Mouse (Mus musculus): ENCODE data around the gene Pigx. TPM values are rescaled to one million over a fixed set of nuclear protein-coding genes. Genes with fewer than 3 reads are reported as not detected.
A peak's percentile ranks its signal among the peaks of the same experiment; 100 is the strongest.
"Not testable (repeated sequence)": the region's sequence is repeated elsewhere in the genome, so short reads cannot be mapped to it uniquely, and the experiment has no call there.

Gene Pigx
- total RNA-seq, 2 experiments from 2014 or later: 11.3 to 12.6 TPM

DNA sequence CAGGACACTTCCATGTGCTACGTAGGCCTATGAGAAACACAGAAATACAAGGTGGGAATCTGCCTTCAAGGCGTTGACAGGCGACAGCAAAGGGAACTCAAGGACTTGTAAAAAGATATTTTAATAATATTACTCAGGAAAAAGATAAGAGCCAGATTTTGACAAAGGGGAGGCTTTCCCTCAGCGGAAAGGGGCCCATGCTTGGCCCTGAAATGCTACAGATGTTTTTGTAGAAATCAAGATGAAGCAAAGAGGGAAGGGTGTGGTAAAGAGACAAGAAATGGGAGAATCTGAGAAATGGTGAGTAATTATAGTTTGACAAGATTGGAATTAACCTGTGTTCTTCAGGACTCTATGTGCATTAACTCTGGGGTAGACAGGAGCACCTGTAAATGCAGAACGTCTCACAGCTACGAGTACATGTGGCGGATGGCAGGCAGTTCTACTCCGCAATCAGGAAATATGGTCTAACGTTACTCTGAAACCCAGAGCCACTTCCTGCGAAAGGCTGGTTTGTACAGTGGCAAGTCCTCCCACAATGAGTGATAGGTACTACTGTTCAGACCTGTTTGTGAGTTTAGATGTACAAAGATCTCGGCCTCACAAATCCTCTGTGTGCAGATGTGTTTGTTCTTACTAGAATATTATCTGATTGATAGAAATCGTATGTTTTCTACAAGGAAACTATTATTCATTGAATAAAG lies 8.0 kb upstream of the Pigx start:
- no peak for DNase-seq
- Histone ChIP-seq H3K4me3 (no peak overlapping the region), H3K27ac (no peak overlapping the region)
- TF ChIP-seq CTCF (IDR thresholded peaks at IDR 0.05): no peak
- intact Hi-C loops (cut with DNase I): no loop called here

DNA sequence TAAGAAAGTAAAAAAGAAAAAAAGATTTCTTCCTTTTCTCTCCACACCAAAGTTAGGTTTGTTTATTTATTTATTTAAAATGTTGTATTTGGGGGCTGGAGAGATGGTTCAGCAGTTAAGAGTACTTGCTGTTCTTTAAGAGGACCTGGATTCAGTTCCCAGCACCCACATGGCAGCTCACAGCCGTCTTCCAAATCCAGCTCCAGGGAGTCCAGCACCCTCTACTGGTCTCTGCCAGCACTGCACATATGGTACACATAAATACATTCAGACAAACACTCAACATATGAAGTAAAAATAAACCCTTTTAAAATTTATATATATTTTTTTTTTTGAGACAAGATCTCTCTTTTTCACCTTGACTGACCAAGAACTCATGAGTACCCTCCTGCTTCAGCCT lies 6.2 kb upstream of the Pigx start:
- intact Hi-C loops (cut with DNase I): no loop called here
- Histone ChIP-seq H3K27ac (no peak overlapping the region), H3K4me3 (no peak overlapping the region)
- peak; percentile 35; the same call in 1 of the 2 replicates for TF ChIP-seq CTCF (IDR thresholded peaks at IDR 0.05)
- no peak for DNase-seq

DNA sequence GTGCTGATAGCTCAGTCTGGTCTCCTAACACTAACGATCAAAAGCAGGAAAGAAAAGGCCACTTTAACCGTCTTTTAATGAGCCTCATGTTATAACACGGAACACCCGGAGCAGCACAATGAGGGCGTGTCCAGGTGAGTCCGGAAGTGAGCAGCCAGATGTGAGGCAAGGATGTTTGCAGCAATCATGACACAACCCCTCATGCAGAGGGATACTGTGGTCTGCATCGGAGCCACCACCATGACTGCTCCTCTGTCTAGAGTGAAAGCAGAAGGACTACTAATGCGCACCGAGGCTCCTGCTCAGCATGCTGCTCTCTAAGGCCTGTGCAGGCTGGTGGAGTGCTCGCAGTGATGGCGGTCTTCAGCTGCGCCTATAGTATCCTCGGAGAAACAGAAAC lies 2.8 kb upstream of the Pigx start:
- intact Hi-C loops (cut with DNase I): no loop called here
- DNase-seq: no peak
- H3K27ac ChIP-seq: no peak overlapping the region
- no peak for TF ChIP-seq CTCF (IDR thresholded peaks at IDR 0.05)
- no peak overlapping the region for H3K4me3 ChIP-seq

DNA sequence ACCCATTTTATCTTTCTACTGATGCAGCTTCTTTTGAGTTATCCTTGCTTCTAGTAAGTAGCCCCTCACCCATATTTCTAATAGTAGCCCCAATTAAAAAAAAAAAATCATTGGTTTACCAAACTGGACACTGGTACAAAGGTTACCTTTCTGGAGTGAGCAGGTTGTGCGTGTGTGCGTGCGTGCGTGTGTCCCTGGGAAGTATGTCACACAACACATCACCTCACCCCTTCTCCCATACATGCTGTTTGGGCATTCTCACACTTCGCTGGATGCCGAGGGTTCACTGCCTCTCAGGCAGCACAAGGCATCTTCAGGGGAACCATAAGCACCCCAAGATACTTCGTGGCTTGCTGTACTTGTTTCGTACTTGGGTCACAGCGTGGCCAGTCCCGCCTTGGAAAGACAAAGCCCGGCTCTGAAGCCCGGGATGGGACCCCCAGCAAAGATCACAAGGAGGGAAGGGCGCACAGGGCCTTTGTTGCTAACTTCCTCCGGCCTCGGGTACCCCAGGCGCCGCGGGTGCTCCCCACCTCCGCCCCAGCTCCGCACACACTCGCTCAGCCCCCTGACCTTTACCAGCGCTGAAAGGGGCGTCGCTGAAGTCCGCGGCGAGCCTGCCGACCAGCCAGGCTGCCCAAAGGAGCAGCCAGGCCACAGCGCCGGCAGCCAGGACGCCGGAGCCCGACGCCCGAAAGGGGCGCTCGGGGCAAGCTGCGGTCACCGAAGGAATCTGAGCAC lies 473 bp downstream of the Pigx start:
- Histone ChIP-seq H3K27ac (peak overlapping the region; percentile 96), H3K4me3 (peak overlapping the region; percentile 79)
- TF ChIP-seq CTCF (IDR thresholded peaks at IDR 0.05): 0 out of 2 replicates have a peak, but pooled peaks have one; percentile 12
- intact Hi-C loops (cut with DNase I): no loop called here
- DNase-seq: no peak

DNA sequence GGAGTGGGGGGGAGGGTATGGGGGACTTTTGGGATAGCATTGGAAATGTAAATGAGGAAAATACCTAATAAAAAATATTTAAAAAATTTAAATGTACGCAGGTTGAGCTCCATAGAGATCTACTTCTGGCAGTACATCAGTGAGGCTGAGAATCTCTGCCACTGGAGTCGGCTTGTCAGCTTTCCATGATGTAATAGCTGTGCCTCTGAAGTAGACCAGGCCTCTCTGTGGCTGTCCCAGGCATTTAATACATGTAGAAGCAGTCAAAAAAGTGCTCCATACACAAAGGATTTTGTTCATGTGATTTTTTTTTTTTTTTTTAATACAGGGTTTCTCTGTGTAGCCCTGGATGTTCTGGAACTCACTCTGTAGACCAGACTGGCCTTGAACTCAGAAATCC lies 1.8 kb downstream of the Pigx start:
- H3K4me3 ChIP-seq; H3K27ac ChIP-seq; intact Hi-C loops (cut with DNase I); DNase-seq: not testable (repeated sequence)

DNA sequence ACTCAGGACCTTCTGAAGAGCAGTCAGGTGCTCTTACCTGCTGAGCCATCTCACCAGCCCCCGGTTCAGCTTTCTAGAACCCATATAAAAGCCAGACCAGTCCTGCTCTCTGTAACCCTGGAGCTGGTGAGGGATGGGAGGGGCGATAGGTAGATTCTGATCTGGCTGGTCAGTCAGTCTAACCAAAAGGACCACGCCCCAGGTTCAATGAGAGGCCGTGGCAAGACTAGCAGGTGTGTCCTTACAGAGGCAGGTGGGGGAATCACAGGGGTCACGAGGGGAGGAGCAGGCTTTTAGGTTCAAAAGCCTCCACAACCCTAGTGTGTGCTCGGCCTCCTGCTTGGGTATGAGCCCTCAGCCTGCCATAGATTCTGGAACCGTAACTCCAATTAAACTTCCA lies 8.1 kb downstream of the Pigx start:
- no peak for TF ChIP-seq CTCF (IDR thresholded peaks at IDR 0.05)
- no peak for DNase-seq
- intact Hi-C loops (cut with DNase I): no loop called here
- Histone ChIP-seq H3K4me3 (no peak overlapping the region), H3K27ac (no peak overlapping the region)

DNA sequence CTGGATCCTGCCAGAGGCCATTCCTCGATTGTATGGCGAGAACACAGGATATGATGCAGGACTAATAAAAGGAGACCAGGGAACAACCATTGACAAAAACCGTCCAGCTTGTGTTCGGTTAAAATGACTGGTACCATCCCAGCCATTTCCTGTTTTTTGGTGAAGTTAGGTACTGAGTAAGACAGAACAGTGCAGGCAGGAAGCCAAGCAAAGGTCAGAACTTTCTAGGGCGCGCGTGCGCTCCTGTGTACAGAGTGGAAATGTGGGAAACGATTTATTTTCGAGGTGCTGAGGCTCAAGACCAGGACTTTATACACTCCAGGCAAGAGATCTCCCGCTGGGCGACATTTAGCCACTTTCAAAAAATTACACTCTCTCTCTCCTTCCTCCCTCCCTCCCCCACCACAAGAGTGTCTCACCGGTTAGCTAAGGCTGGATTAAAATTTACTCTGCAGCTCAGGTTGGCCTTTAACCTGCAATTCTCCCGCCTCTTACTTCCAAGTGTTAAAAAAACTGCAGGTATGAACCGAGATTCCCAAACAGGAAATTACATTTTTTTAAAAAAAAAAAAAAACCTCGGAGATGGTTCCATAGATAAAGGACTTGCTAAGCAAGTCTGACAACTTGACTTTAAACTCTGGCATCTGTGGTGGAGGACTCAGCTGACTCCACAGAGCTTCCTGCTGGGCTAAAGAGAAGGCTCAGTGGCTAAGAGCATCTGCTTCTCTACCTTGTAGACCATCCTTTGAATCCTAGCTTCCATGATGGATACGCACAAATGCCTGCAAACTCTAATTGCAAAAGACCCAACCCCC lies 11.7 kb downstream of the Pigx start:
- TF ChIP-seq CTCF (IDR thresholded peaks at IDR 0.05): no peak
- Histone ChIP-seq H3K4me3 (peak overlapping the region; percentile 29; the same call in 1 of the 2 replicates), H3K27ac (peak overlapping the region; percentile 46; the same call in 1 of the 2 replicates)
- intact Hi-C loops (cut with DNase I): no loop called here
- DNase-seq: no peak

DNA sequence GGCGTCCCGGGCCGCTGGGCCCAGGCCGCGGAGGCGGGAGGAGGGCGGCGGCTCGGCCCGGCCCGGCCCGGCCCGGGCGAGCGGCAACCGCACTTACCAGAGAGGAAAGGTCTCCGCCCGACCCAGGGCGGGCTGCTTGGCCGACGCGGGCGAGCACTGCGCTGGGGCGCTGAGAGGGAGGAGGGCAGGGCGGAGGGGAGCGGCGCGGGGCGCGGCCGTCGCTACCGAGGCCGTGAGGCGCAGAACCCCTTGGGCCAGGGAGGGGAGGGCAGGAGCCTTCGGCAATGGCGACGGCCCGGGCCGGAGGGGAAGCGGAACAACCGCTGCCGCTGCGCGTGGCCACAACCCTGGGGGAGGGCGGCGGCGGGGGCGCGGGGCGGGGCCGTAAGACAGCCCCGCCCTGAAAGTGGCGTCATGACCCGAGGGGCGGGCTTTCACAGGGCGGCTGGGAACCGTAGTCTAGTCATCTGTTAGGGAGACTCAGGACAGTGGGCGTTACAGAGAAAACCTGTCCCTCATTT lies 20.5 kb downstream of the Pigx start, which contains the start of gene Pak2:
Gene Pak2 (minus strand): TSS at position 352 of the 521 bp plus-strand sequence.
- peak; percentile 94 for DNase-seq
- TF ChIP-seq CTCF (IDR thresholded peaks at IDR 0.05): no peak
- Histone ChIP-seq H3K4me3 (peak within 1 kb of the TSS; percentile 95), H3K27ac (peak within 1 kb of the TSS; percentile 99)
- intact Hi-C loops (cut with DNase I): loop anchor here (2.0 kb wide), 1 partner anchor 76 kb away; the partner anchor contains the start of gene Senp5

DNA sequence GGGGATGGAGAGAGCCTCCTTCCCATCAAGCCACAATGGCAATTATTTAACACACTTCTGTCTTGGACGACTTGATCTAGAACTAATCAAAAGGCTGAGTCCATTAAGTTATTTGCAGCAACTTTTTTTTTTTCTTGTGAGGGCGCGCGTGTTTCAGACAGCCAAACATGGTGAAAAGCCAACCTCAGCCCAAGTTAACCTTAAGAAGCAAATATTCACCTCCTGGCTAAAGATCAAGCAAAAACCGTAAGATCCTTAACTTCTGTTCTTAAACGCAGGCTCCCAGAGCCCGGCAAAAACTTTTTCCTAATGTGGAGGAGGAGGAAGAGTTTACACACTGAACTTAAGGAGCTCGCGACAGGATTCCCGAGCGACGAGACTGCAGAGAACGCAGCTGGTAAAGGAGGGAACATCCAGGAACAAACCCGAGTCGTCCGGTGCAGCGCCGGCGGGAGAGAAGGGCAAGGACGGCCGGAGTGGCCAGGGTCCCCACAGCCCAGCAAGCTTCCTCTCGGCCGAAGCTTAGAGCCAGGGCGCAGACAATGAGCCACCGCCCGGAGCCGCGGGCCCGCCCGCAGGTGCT lies 21.0 kb downstream of the Pigx start:
- intact Hi-C loops (cut with DNase I): loop anchor here (2.0 kb wide), 1 partner anchor 76 kb away; the partner anchor contains the start of gene Senp5
- Histone ChIP-seq H3K4me3 (peak overlapping the region; percentile 95), H3K27ac (peak overlapping the region; percentile 99)
- DNase-seq: no peak
- TF ChIP-seq CTCF (IDR thresholded peaks at IDR 0.05): no peak

DNA sequence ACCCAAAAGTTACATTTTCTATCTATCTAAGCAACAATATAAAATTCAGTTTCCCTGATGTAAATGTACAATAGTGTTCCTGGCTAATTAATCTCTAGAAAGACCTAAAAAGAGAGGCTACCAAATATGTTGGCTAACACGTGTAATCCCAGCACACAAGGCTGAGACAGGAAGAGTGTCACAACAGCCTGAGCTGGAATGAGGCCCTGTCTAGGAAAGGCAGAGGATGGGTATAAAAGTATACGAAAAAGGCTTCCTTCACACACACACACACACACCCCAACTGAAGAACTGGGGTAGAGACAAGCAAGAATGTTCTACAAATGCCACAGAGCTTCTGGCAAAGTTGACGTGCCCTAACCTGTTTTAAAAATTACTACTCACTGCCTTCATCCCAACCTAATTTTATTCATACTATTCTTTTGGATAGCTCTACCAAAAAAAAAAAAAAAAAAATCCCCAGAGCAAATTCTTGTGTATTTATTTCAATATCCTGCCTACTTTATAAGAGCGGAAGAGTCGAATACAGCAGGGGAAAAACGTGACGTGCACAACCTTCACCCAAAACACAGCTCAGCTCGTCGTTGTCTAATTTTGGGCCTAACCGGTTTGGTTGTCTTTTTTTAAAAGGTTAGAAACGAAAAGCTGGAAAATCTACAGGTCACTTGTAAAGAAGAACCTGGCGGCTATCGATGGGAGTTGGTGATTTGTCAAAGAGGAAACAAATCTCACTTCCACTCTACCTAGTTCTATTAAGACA lies 21.7 kb downstream of the Pigx start:
- H3K4me3 ChIP-seq: peak overlapping the region; percentile 95
- intact Hi-C loops (cut with DNase I): loop anchor here (2.0 kb wide), 1 partner anchor 75 kb away; the partner anchor contains the start of gene Senp5
- no peak for DNase-seq
- H3K27ac ChIP-seq: peak overlapping the region; percentile 99
- no peak for TF ChIP-seq CTCF (IDR thresholded peaks at IDR 0.05)

DNA sequence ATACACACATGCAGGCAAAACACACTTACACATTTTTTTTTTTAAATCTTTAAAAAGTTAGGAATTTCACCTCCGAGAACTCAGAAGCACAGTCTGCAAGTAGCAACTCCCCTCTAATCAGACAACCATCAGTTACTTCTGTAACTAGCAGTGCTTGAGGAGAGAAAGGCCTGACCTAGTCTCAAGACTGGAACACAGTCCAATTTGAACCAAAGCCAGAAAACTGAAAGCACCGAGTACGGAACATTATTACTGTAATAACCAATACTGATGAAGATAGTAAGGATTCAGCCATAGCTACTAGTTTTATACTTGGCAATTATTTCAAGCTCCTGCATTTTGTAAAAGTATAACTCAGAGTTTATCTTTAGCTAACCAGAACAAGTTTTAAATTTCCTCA lies 23.1 kb downstream of the Pigx start:
- intact Hi-C loops (cut with DNase I): no loop called here
- TF ChIP-seq CTCF (IDR thresholded peaks at IDR 0.05): no peak
- peak overlapping the region; percentile 19; the same call in 1 of the 2 replicates for H3K4me3 ChIP-seq
- DNase-seq: no peak
- peak overlapping the region; percentile 2; the same call in 1 of the 2 replicates for H3K27ac ChIP-seq

All from gastrocnemius, adult 2 months (tissue).